Mouse (Mus musculus): ENCODE data around the gene Prss28. TPM values are rescaled to one million over a fixed set of nuclear protein-coding genes. Genes with fewer than 3 reads are reported as not detected.

Prss28 gene
- not detected in 2 replicates for polyA plus RNA-seq (2014; fragmentation: Nextera tagmentation; extraction: Ambion mirVana)

- WGBS: 81% methylated on average over 4 of the region's 4 CpGs
- Histone ChIP-seq H3K4me1 (ENCODE audit: control insufficient read depth, insufficient read depth, low read length) (no peaks in the 10 kb centered on the region), H3K4me2 (no peak within 1 kb of the TSS), H3K27ac (ENCODE audit: low read depth, low read length) (no peak within 1 kb of the TSS), H3K36me3 (ENCODE audit: control insufficient read depth, insufficient read depth, low read length) (no peaks in the 10 kb centered on the region), H3K9ac (ENCODE audit: low read length) (no peak within 1 kb of the TSS), H3K4me3 (ENCODE audit: low read depth, low read length) (no peak within 1 kb of the TSS), H3K9me3 (ENCODE audit: control insufficient read depth, low read length) (no peaks in the 10 kb centered on the region), H3K27me3 (ENCODE audit: control insufficient read depth, insufficient read depth, low read length) (no peaks in the 10 kb centered on the region)
- DNase-seq (ENCODE audit: low spot score, missing footprints) (no peak), ATAC-seq (ENCODE audit: low FRiP score) (no peak)
Observed at GRCm38 (mm10) chr17:25308346-25308745, at the start of gene Prss28. Gene Prss28, plus strand, starts transcription at chr17:25308646.

GRCm38 (mm10) chr17:25264453-25264852 lies 44.0 kb upstream of the Prss28 start:
- WGBS: 72% methylated on average over 3 of the region's 3 CpGs
- Histone ChIP-seq H3K36me3 (ENCODE audit: control insufficient read depth, insufficient read depth, low read length) (peaks cover 54% of the 10 kb centered on the region), H3K27ac (ENCODE audit: low read depth, low read length) (no peak overlapping the region), H3K9me3 (ENCODE audit: control insufficient read depth, low read length) (no peaks in the 10 kb centered on the region), H3K9ac (ENCODE audit: low read length) (no peak overlapping the region), H3K27me3 (ENCODE audit: control insufficient read depth, insufficient read depth, low read length) (no peaks in the 10 kb centered on the region), H3K4me3 (ENCODE audit: low read depth, low read length) (no peak overlapping the region), H3K4me2 (no peak overlapping the region), H3K4me1 (ENCODE audit: control insufficient read depth, insufficient read depth, low read length) (no peaks in the 10 kb centered on the region; the same call in 1 of the 2 replicates)
- DNase-seq (ENCODE audit: low spot score, missing footprints) (no peak), ATAC-seq (ENCODE audit: low FRiP score) (0 out of 2 replicates have a peak, but pooled peaks have one; percentile 48)

- WGBS: 93% methylated on average over 2 of the region's 2 CpGs
- H3K27ac ChIP-seq (ENCODE audit: low read depth, low read length): no peak overlapping the region
- H3K9ac ChIP-seq (ENCODE audit: low read length): peak overlapping the region; percentile 20; the same call in 1 of the 2 replicates
- no peaks in the 10 kb centered on the region for H3K9me3 ChIP-seq (ENCODE audit: control insufficient read depth, low read length)
- peak overlapping the region; percentile 99 for H3K4me2 ChIP-seq
- peak overlapping the region; percentile 98 for H3K4me3 ChIP-seq (ENCODE audit: low read depth, low read length)
- peaks cover 17% of the 10 kb centered on the region for H3K4me1 ChIP-seq (ENCODE audit: control insufficient read depth, insufficient read depth, low read length)
- H3K36me3 ChIP-seq (ENCODE audit: control insufficient read depth, insufficient read depth, low read length): peaks cover 24% of the 10 kb centered on the region
- ATAC-seq (ENCODE audit: low FRiP score) (no peak), DNase-seq (ENCODE audit: low spot score, missing footprints) (no peak)
- H3K27me3 ChIP-seq (ENCODE audit: control insufficient read depth, insufficient read depth, low read length): no peaks in the 10 kb centered on the region
Observed at GRCm38 (mm10) chr17:25270795-25271335, 37.6 kb upstream of the Prss28 start.

GRCm38 (mm10) chr17:25272326-25272725 lies 36.1 kb upstream of the Prss28 start:
- 1% methylated on average over 10 of the region's 10 CpGs for WGBS
- ATAC-seq (ENCODE audit: low FRiP score): no peak
- Histone ChIP-seq H3K27ac (ENCODE audit: low read depth, low read length) (no peak overlapping the region), H3K4me3 (ENCODE audit: low read depth, low read length) (peak overlapping the region; percentile 98), H3K27me3 (ENCODE audit: control insufficient read depth, insufficient read depth, low read length) (no peaks in the 10 kb centered on the region), H3K9ac (ENCODE audit: low read length) (peak overlapping the region; percentile 100), H3K4me2 (peak overlapping the region; percentile 99), H3K36me3 (ENCODE audit: control insufficient read depth, insufficient read depth, low read length) (peaks cover 12% of the 10 kb centered on the region), H3K4me1 (ENCODE audit: control insufficient read depth, insufficient read depth, low read length) (peaks cover 17% of the 10 kb centered on the region), H3K9me3 (ENCODE audit: control insufficient read depth, low read length) (no peaks in the 10 kb centered on the region)
- DNase-seq (ENCODE audit: low spot score, missing footprints): peak; percentile 84

GRCm38 (mm10) chr17:25272951-25273705 lies 35.3 kb upstream of the Prss28 start:
- no peaks in the 10 kb centered on the region for H3K27me3 ChIP-seq (ENCODE audit: control insufficient read depth, insufficient read depth, low read length)
- no peaks in the 10 kb centered on the region for H3K9me3 ChIP-seq (ENCODE audit: control insufficient read depth, low read length)
- under 1% methylated on average over 72 of the region's 92 CpGs for WGBS
- peak overlapping the region; percentile 98 for H3K4me3 ChIP-seq (ENCODE audit: low read depth, low read length)
- H3K36me3 ChIP-seq (ENCODE audit: control insufficient read depth, insufficient read depth, low read length): peaks cover 10% of the 10 kb centered on the region
- H3K9ac ChIP-seq (ENCODE audit: low read length): peak overlapping the region; percentile 100
- peak overlapping the region; percentile 97 for H3K27ac ChIP-seq (ENCODE audit: low read depth, low read length)
- peak overlapping the region; percentile 99 for H3K4me2 ChIP-seq
- peaks cover 17% of the 10 kb centered on the region for H3K4me1 ChIP-seq (ENCODE audit: control insufficient read depth, insufficient read depth, low read length)
- DNase-seq (ENCODE audit: low spot score, missing footprints) (peak; percentile 96), ATAC-seq (ENCODE audit: low FRiP score) (peak; percentile 90)

GRCm38 (mm10) chr17:25273706-25274501 lies 34.5 kb upstream of the Prss28 start:
- DNase-seq (ENCODE audit: low spot score, missing footprints) (peak; percentile 100), ATAC-seq (ENCODE audit: low FRiP score) (peak; percentile 89)
- peaks cover 4% of the 10 kb centered on the region for H3K36me3 ChIP-seq (ENCODE audit: control insufficient read depth, insufficient read depth, low read length)
- peaks cover 17% of the 10 kb centered on the region for H3K4me1 ChIP-seq (ENCODE audit: control insufficient read depth, insufficient read depth, low read length)
- no peaks in the 10 kb centered on the region for H3K9me3 ChIP-seq (ENCODE audit: control insufficient read depth, low read length)
- WGBS: 2% methylated on average over 39 of the region's 45 CpGs
- H3K27ac ChIP-seq (ENCODE audit: low read depth, low read length): peak overlapping the region; percentile 97
- H3K4me2 ChIP-seq: peak overlapping the region; percentile 45
- peak overlapping the region; percentile 100 for H3K9ac ChIP-seq (ENCODE audit: low read length)
- H3K4me3 ChIP-seq (ENCODE audit: low read depth, low read length): peak overlapping the region; percentile 98
- no peaks in the 10 kb centered on the region for H3K27me3 ChIP-seq (ENCODE audit: control insufficient read depth, insufficient read depth, low read length)

GRCm38 (mm10) chr17:25274571-25275346 lies 33.7 kb upstream of the Prss28 start, which contains the start of gene Ube2i:
Gene Ube2i, minus strand, starts transcription at chr17:25274622.
- Histone ChIP-seq H3K36me3 (ENCODE audit: control insufficient read depth, insufficient read depth, low read length) (no peaks in the 10 kb centered on the region), H3K4me3 (ENCODE audit: low read depth, low read length) (peak within 1 kb of the TSS; percentile 98), H3K9ac (ENCODE audit: low read length) (peak within 1 kb of the TSS; percentile 100), H3K27me3 (ENCODE audit: control insufficient read depth, insufficient read depth, low read length) (no peaks in the 10 kb centered on the region), H3K4me1 (ENCODE audit: control insufficient read depth, insufficient read depth, low read length) (peaks cover 17% of the 10 kb centered on the region), H3K9me3 (ENCODE audit: control insufficient read depth, low read length) (no peaks in the 10 kb centered on the region), H3K27ac (ENCODE audit: low read depth, low read length) (peak within 1 kb of the TSS; percentile 97), H3K4me2 (peak within 1 kb of the TSS; percentile 45)
- peak; percentile 62 for DNase-seq (ENCODE audit: low spot score, missing footprints)
- ATAC-seq (ENCODE audit: low FRiP score): no peak
- WGBS: 88% methylated on average over 9 of the region's 9 CpGs

- 96% methylated on average over 3 of the region's 3 CpGs for WGBS
- DNase-seq (ENCODE audit: low spot score, missing footprints): peak; percentile 71
- H3K4me3 ChIP-seq (ENCODE audit: low read depth, low read length): no peak overlapping the region
- peaks cover 13% of the 10 kb centered on the region for H3K4me1 ChIP-seq (ENCODE audit: control insufficient read depth, insufficient read depth, low read length)
- no peak overlapping the region for H3K27ac ChIP-seq (ENCODE audit: low read depth, low read length)
- H3K9ac ChIP-seq (ENCODE audit: low read length): no peak overlapping the region
- H3K4me2 ChIP-seq: no peak overlapping the region
- H3K27me3 ChIP-seq (ENCODE audit: control insufficient read depth, insufficient read depth, low read length): no peaks in the 10 kb centered on the region
- no peaks in the 10 kb centered on the region for H3K36me3 ChIP-seq (ENCODE audit: control insufficient read depth, insufficient read depth, low read length)
- no peak for ATAC-seq (ENCODE audit: low FRiP score)
- H3K9me3 ChIP-seq (ENCODE audit: control insufficient read depth, low read length): no peaks in the 10 kb centered on the region
Observed at GRCm38 (mm10) chr17:25275833-25276232, 32.6 kb upstream of the Prss28 start.
